Mouse (Mus musculus) gastrocnemius, postnatal 36 days (tissue): ENCODE measurements around the gene Nr1d2. TPM values are rescaled to one million over a fixed set of nuclear protein-coding genes. Genes with fewer than 3 reads are reported as not detected.
"Not testable (repeated sequence)": the region's sequence is repeated elsewhere in the genome, so short reads cannot be mapped to it uniquely, and the experiment has no call there.

Experiments
- DNase-seq, 2 experiments: peaks; one replicate each; pipeline ENCODE4 v3.0.0; 2022
- intact Hi-C: fragments of 180-260 bp; cut with DNase I; formaldehyde crosslinking; loops from one replicate; pipeline ENCODE4 v1.15.1; 2025
- microRNA-seq, 2 experiments: library from miRNA; unstranded; fragments of <30 nt; microRNA quantifications; one replicate each; pipeline ENCODE4 v1.2.0; 2021
- total RNA-seq, 2 experiments: library from RNA; stranded (reverse); gene quantifications; 2 replicates each; pipeline ENCODE4 v1.2.3; 2021

Nr1d2 gene
- total RNA-seq, 2 experiments from 2014 or later = 81.7 to 94.1 TPM

- intact Hi-C loops = no loop called here
- no peak for DNase-seq
Observed at GRCm38 (mm10) chr14:18233981-18234960, 4.7 kb downstream of the Nr1d2 start.

- intact Hi-C loops = no loop called here
- no peak for DNase-seq
Observed at GRCm38 (mm10) chr14:18233076-18233475, 5.9 kb downstream of the Nr1d2 start.

GRCm38 (mm10) chr14:18231866-18232265 is 7.1 kb downstream of the Nr1d2 start:
- DNase-seq, intact Hi-C loops: not testable (repeated sequence)

DNA sequence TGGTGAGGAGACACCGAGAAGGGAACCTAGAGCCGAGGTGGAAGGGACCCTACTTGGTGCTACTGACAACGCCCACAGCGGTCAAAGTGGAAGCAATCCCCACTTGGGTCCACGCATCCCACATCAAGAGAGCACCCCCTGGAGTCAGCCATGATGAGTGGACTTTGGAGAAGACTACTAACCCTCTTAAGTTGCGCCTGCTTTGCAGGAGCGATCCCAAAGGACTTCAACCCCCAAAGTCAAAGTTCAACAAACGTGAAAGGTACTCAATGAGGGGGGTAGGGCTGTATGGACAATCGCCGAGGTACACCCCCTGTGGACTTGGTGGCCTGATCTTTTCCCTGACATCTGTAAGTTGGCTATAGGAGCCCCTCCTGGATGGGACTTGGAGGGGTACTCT is 9.2 kb downstream of the Nr1d2 start:
- DNase-seq, intact Hi-C loops: not testable (repeated sequence)

DNA sequence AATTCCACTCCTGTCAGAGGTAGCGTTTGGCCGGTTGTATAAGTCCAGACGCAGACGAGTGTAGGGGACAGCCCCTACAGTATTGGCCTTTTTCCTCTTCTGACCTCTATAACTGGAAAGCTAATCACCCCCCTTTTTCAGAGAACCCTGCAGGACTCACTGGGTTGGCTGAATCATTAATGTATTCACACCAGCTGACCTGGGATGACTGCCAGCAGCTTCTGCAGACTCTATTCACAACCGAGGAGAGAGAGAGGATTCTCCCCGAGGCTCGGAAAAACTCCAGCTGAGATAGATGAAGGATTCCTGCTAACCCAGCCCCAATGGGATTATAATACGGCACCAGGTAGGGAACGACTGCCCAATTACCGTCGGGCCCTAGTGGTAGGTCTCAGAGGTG is 12.7 kb downstream of the Nr1d2 start:
- not testable (repeated sequence) for DNase-seq

DNA sequence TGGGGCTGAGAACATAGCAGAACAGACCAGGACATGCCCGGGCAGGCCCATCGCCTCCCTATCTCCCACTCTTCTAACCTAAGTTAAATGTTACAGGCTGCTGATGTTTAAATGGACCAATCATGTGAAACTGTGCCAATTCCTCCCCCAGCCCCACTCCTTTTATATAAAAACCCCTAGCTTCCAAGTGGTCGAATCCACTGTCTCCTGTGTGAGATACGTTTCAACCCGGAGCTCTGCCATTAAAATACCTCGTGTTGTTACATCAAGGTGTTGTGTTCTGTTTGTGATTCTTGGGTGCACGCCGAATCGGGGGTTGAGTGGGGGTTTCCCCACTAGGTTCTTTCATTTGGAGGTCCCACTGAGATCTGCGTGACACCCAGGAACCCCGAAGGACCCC is 13.5 kb downstream of the Nr1d2 start:
- intact Hi-C loops, DNase-seq: not testable (repeated sequence)

More for the DNA sequence above, 12.7 kb downstream of the Nr1d2 start:
- intact Hi-C loops = not testable (repeated sequence)

- intact Hi-C loops = no loop called here
- DNase-seq = no peak
Observed at GRCm38 (mm10) chr14:18221977-18222376, 16.9 kb downstream of the Nr1d2 start.

DNA sequence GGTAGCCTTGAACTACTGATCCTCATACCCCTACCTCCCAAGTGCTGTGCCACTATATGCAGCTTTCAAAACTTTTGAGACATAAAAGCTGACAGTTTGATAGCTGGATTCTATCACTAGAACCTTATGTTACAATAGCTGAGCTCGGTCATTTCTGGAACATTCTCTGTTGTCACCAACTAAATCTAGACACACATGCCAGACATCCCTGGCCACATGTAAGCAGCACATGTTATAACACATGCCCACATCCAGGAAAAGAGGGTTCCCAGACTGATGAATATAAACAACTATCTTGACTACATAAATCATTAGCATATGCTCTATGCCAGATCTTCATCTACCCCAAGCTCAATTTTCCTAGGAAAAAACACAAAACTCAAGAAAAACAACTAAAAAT is 21.8 kb downstream of the Nr1d2 start:
- intact Hi-C loops = no loop called here
- no peak for DNase-seq

GRCm38 (mm10) chr14:18216428-18216827 is 22.5 kb downstream of the Nr1d2 start:
- no peak for DNase-seq
- intact Hi-C loops = no loop called here

DNA sequence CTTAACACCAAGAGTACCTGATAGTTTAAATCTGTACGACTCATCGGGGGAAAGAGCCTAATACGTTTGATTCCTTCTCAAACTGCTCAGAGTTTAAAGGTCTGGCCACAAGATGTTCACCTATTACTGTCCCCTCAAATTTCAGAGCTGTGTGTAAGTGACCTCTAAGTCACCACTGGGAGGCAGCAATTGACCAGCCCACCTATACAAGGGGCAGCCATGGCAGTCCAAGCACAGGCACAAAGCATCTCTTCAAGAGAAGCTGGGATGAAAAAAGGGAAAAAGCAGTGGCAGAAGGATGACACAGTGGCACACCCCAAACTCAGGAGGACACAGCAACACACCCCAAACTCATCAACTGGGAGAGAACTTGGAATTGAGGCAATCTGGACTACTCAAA is 28.1 kb downstream of the Nr1d2 start:
- intact Hi-C loops = loop anchor here (2.0 kb wide), 1 partner anchor 70 kb away; no protein-coding TSS in a partner anchor
- DNase-seq = no peak

DNA sequence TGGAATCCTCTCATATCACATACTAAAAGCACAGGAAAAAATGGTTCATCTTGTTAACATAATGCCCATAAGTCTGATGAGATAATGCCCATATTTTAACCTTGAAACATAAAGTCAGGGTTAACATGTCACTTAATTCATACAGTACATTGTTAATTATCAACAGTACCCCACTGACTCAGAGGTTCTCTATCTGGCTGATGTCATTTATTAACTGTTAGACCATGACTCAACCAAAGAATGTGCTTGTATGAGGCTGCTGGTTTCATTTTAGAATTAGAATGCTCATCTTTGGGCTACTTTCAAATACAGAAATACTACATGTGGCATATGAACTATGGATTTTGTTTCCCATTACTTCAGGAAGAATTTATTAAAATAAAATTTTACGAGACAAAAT is 34.6 kb downstream of the Nr1d2 start:
- DNase-seq, intact Hi-C loops: not testable (repeated sequence)

DNA sequence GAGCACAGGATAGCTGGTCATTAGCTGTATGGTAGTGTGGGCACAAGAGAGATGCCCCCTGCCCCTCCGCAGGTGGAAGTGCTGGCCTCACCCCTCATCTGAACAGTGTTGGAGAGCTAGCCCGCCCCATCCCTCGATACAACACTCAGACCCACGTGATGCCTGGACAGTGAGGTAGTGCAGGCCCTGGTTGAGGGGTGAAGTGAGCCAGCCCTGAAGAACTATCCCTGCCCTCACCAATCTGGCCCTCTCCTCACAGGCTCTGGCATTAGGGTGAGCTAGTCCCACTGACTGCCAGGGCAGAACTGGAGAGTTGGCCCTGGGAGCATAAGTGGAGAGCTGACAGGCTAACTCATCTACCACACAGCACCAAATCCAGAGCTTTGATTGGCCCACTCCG is 37.5 kb downstream of the Nr1d2 start:
- DNase-seq = peak in 1 of 2 experiments; percentile 8
- intact Hi-C loops = no loop called here

DNA sequence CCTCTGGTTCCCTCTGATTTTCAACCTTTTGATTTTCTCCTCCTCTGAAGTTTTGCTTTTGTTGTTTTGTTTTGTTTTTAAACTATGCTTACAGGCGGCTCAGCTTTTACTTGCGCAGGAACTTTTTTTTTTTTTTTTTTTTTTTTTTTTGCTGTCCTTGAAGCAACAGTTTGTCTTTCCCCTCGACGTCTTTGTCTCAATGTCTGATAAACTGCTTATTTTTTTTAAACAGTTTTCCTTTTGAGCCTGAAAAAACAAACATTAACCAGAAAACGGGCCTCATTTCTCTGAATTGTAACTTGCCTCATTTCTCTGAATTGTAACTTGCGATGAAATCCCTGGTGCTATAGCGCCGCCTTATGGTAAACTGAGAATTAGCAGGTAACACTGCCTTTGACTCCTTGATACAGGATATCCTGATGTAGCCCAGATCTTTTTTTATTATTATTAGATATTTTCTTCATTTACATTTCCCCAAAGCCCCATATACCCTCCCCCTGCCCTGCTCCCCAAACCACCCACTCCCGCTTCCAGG is 52.0 kb downstream of the Nr1d2 start:
- intact Hi-C loops = no loop called here
- DNase-seq = no peak

GRCm38 (mm10) chr14:18177531-18177930 is 61.4 kb downstream of the Nr1d2 start:
- intact Hi-C loops, DNase-seq: not testable (repeated sequence)

DNA sequence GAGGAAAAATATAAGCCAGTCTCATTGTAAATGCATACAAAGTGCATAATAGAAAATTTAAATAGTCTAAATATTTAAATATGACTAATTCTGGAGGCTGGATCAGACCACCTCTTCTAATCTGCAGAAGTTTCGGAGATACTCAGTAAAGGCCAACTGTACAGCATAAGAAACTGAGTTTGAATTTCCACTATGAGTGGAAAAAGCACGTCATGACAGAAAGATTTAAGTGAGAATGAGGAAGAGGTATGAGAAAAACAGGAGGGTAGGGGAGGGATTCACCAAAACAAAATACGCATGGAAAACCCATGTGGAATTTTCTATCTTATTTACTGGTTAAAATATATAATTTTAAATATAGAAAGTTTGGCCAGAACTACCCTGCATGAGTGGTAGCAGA is 71.3 kb downstream of the Nr1d2 start:
- intact Hi-C loops = loop anchor here (5.0 kb wide), 1 partner anchor 765 kb away; no protein-coding TSS in a partner anchor
- DNase-seq = no peak

GRCm38 (mm10) chr14:18167041-18167440 is 71.9 kb downstream of the Nr1d2 start:
- intact Hi-C loops = loop anchor here (5.0 kb wide), 1 partner anchor 765 kb away; no protein-coding TSS in a partner anchor
- DNase-seq = no peak

Small RNAs within 50 kb of the gene (microRNA-seq; reads per million reads assigned to microRNA genes)
- gene Gm44469 = 0 reads per million in 2 experiments

Other genes with a start within 250 kb of the Nr1d2 start
- gene Nkiras1, start 32.0 kb upstream of the Nr1d2 start, total RNA-seq = 10 to 100 TPM; 27.7 to 31.9 TPM
- gene Rpl15, start 32.3 kb upstream of the Nr1d2 start, total RNA-seq = 100 to 1,000 TPM; 451 to 512 TPM
- 100 to 1,000 TPM; 105 TPM for gene Ube2e1, start 92.7 kb upstream of the Nr1d2 start, total RNA-seq